ENCODE assay signal across 1 mouse cellular context in genomic region chr7:29238019-29238967, GRCm38 (mm10).
TF ChIP-seq lines count a peak whose summit lies in the region.

TSS of gene Yif1b (plus strand) at chr7:29238329.

TF ChIP-seq in CH12.LX, 34 proteins besides CTCF, POLR2A, EP300 and RAD21 (continued from another document):
- TF ChIP-seq MAFK (IDR thresholded peaks at IDR 0.05; ENCODE audit: insufficient replicate concordance, low read length) (no peak), ZC3H11A (IDR thresholded peaks at IDR 0.05; ENCODE audit: low read depth, low read length) (no peak), CHD2 (IDR thresholded peaks at IDR 0.05; ENCODE audit: low read length) (peak; percentile 98), JUN (IDR thresholded peaks at IDR 0.05; ENCODE audit: insufficient read depth, low read depth, low read length) (no peak), PAX5 (IDR thresholded peaks at IDR 0.05; ENCODE audit: low read length) (no peak), ZKSCAN1 (IDR thresholded peaks at IDR 0.05; ENCODE audit: borderline replicate concordance, low read depth, low read length) (no peak), NRF1 (IDR thresholded peaks at IDR 0.05; ENCODE audit: low read depth, low read length) (peak; percentile 63), JUND (conservative IDR thresholded peaks at IDR 0.05; ENCODE audit: low read depth, low read length) (no peak), ETS1 (conservative IDR thresholded peaks at IDR 0.05; ENCODE audit: low read depth, low read length) (peak; percentile 69), ZNF384 (IDR thresholded peaks at IDR 0.05; ENCODE audit: low read depth, low read length) (no peak; the same call in 1 of the 2 replicates), TBP (conservative IDR thresholded peaks at IDR 0.05; ENCODE audit: low read depth, low read length) (peak; percentile 89), USF2 (conservative IDR thresholded peaks at IDR 0.05; ENCODE audit: low read depth, low read length) (no peak; the same call in 1 of the 2 replicates)
